Mouse (Mus musculus): ENCODE data around the gene Acvr1. TPM values are rescaled to one million over a fixed set of nuclear protein-coding genes. Genes with fewer than 3 reads are reported as not detected.
A peak's percentile ranks its signal among the peaks of the same experiment; 100 is the strongest.

Gene Acvr1
- polyA plus RNA-seq, 1 experiment from 2014 or later: 4.6 TPM

DNA sequence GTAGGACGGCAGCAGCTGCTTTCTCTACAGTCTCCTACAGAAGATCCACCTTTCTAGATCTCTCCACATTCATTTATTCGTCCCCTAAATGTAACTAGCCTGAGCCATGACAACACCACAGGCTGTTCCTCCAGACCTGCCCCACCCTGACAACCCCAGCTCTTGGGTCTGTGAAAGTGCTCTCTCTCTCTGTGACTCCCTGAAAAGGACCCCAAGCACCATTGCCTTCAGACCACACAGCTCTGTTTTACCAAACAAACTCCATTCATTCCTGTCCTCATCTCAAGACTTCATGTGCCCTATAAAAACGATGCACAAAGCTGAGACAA is 208.9 kb downstream of the Acvr1 start:
- Histone ChIP-seq H3K27me3 (peaks cover 23% of the 10 kb centered on the region), H3K9me3 (no peaks in the 10 kb centered on the region), H3K36me3 (no peaks in the 10 kb centered on the region), H3K4me2 (peak overlapping the region; percentile 88), H3K4me1 (peaks cover 9% of the 10 kb centered on the region; the same call in 1 of the 2 replicates), H3K4me3 (peak overlapping the region; percentile 48), H3K27ac (no peak overlapping the region), H3K9ac (no peak overlapping the region)
- ATAC-seq (ENCODE audit: borderline replicate concordance, extremely low read depth, low FRiP score, low TSS enrichment): 0 out of 2 replicates have a peak, but pooled peaks have one; percentile 2
- WGBS: 11% methylated on average over 3 of the region's 3 CpGs

DNA sequence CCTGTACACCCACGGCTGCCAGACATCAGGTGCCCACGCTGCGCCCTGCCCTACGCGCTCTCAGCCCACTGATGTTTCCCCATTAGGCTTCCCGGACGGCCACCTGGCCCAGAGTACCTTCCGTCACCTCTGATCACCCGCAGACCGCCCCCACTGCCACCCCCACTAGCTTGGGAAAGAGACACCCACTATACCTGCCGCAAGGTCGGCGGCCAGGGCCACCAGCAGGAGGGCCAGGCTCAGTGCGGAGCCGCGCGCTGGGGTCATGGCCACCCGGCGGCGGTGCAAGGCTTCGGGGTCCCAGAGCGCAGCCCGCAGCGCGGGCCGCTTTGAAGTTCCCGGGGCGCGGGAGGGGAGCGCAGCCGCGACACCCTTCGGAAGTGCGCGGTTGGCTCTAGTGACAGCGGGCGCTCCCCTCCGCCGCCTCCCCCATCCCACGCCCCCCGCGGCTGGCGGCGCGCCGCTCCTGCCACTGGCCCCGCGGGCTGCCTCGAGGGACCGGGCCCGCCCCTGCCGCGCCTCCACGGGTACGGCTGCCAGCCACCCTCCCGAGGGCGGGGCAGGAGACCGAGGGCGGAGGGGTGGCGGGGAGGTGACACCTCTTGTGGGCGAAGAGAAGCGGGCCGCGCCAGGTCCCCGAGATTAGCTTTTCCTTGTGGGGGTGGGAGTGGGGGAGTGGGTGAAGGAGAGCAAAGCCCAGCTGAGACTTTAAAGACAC is 209.4 kb downstream of the Acvr1 start, which contains the start of gene Acvr1c:
Gene Acvr1c, minus strand, starts transcription at position 482 of the 718 bp plus-strand sequence.
- Histone ChIP-seq H3K27ac (no peak within 1 kb of the TSS), H3K4me2 (peak within 1 kb of the TSS; percentile 88), H3K36me3 (no peaks in the 10 kb centered on the region), H3K27me3 (peaks cover 23% of the 10 kb centered on the region), H3K4me3 (peak within 1 kb of the TSS; percentile 48), H3K9me3 (no peaks in the 10 kb centered on the region), H3K4me1 (peaks cover 9% of the 10 kb centered on the region; the same call in 1 of the 2 replicates), H3K9ac (peak within 1 kb of the TSS; percentile 14)
- WGBS: under 1% methylated on average over 62 of the region's 65 CpGs
- ATAC-seq (ENCODE audit: borderline replicate concordance, extremely low read depth, low FRiP score, low TSS enrichment): peak; percentile 88

DNA sequence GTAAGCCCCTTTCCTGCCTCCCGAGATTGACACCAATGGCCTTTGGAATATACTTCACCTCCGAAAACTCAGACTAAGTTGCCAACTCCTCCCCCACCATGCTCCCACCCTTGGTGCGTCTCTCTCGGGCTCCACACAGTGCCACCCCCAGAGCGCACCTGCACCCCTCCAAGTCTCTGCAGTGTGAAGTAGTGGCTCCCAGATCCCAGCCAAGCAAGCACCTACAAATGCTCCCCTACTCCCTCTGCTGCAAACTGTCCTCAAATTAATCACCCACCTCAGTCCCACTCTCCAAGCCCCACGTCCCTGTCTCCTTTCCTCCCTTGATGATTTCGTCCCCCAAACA is 209.9 kb downstream of the Acvr1 start:
- WGBS: under 1% methylated on average over 7 of the region's 7 CpGs
- Histone ChIP-seq H3K4me3 (peak overlapping the region; percentile 48), H3K27me3 (peaks cover 23% of the 10 kb centered on the region), H3K27ac (no peak overlapping the region), H3K4me1 (peaks cover 9% of the 10 kb centered on the region; the same call in 1 of the 2 replicates), H3K36me3 (no peaks in the 10 kb centered on the region), H3K4me2 (peak overlapping the region; percentile 88), H3K9me3 (no peaks in the 10 kb centered on the region), H3K9ac (peak overlapping the region; percentile 14; the same call in 1 of the 2 replicates)
- peak; percentile 43; the same call in 1 of the 2 replicates for ATAC-seq (ENCODE audit: borderline replicate concordance, extremely low read depth, low FRiP score, low TSS enrichment)

DNA sequence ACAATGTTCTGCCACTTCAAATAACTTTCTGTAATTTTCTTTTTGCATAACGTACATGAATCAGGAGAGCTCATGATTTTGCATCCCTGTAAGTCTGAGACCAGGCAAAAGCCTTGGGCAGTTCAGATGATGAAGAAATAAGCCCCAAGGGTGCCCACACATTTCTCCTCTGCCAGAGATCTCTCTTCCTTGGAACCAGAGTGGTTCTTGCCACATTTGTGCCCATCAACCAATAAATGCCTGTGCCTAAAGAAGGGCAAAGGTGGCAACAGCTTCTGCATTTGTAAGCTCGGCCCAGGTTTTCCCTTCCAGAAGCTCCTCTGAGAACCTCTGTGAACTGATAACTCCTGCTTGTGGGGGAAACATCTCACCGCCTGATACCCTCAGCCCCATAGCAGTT is 212.6 kb downstream of the Acvr1 start:
- peaks cover 23% of the 10 kb centered on the region for H3K27me3 ChIP-seq
- 84% methylated on average over 3 of the region's 3 CpGs for WGBS
- H3K27ac ChIP-seq: no peak overlapping the region
- H3K9ac ChIP-seq: no peak overlapping the region
- no peak overlapping the region for H3K4me2 ChIP-seq
- H3K9me3 ChIP-seq: no peaks in the 10 kb centered on the region
- ATAC-seq (ENCODE audit: borderline replicate concordance, extremely low read depth, low FRiP score, low TSS enrichment): no peak
- no peak overlapping the region for H3K4me3 ChIP-seq
- peaks cover 9% of the 10 kb centered on the region; the same call in 1 of the 2 replicates for H3K4me1 ChIP-seq
- H3K36me3 ChIP-seq: no peaks in the 10 kb centered on the region

DNA sequence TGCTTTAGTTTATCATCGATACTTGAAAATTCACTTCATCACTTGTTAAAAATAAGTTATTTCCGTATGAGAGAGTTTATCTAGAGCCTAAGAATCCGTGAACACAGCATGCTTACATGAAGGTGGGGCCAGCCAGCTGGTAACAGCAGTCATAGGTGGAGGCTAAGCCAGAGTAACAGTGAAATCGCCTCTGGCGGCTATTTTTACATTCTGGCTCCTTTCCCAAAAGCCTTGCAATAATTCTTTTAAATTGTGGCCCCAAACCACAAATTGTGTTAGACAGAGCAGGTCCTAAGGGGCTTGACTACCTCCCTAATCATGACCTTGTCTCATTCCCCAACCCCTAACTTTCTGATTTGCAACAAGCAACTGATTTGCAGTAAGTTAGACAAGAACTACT is 214.1 kb downstream of the Acvr1 start:
- Histone ChIP-seq H3K36me3 (no peaks in the 10 kb centered on the region), H3K4me3 (no peak overlapping the region), H3K4me1 (peaks cover 9% of the 10 kb centered on the region; the same call in 1 of the 2 replicates), H3K27ac (no peak overlapping the region), H3K27me3 (peaks cover 16% of the 10 kb centered on the region), H3K4me2 (no peak overlapping the region), H3K9ac (no peak overlapping the region), H3K9me3 (no peaks in the 10 kb centered on the region)
- WGBS: 47% methylated on average over 5 of the region's 5 CpGs
- no peak for ATAC-seq (ENCODE audit: borderline replicate concordance, extremely low read depth, low FRiP score, low TSS enrichment)

DNA sequence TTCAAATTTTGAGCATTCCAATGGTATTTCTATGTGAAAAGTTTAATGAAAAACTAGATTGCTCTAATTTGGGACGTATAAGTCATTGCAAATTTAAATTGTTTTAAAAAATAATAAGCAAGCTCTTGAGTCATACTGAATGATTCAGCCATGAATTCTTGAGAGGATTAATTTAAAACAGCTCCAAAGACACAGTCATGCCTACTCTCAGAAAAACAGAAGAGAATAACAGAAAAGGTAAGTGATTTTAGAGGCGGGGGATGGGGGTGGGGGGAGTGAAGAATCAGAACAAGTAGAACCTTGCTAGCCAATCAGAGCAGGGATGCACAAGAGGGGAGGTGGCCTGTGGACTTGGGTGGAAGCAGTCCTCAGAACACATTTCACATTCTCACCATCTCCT is 216.3 kb downstream of the Acvr1 start:
- Histone ChIP-seq H3K27ac (no peak overlapping the region), H3K9me3 (no peaks in the 10 kb centered on the region), H3K36me3 (no peaks in the 10 kb centered on the region), H3K9ac (no peak overlapping the region), H3K27me3 (0 out of 2 replicates have a peak, but pooled peaks cover 5% of the 10 kb centered on the region), H3K4me1 (no peaks in the 10 kb centered on the region), H3K4me3 (no peak overlapping the region), H3K4me2 (no peak overlapping the region)
- 79% methylated on average over 2 of the region's 2 CpGs for WGBS
- no peak for ATAC-seq (ENCODE audit: borderline replicate concordance, extremely low read depth, low FRiP score, low TSS enrichment)

Other genes starting within 250 kb of the Acvr1 start
- gene Acvr1c, start 209.3 kb downstream of the Acvr1 start, polyA plus RNA-seq (2015; fragmentation: Nextera tagmentation; extraction: Ambion mirVana): 1.4 and 1.6 TPM in 2 replicates
- gene Gm17409, start 97.0 kb downstream of the Acvr1 start, polyA plus RNA-seq (2015; fragmentation: Nextera tagmentation; extraction: Ambion mirVana): not detected in 2 replicates
- gene Upp2, start 141 bp upstream of the Acvr1 start, polyA plus RNA-seq (2015; fragmentation: Nextera tagmentation; extraction: Ambion mirVana): 6.9 and 7.1 TPM in 2 replicates

Measured in lung, embryonic 15.5 days (tissue).